Mouse (Mus musculus) adrenal gland, postnatal 4 days (tissue): ENCODE data around the gene Synm. TPM values are rescaled to one million over a fixed set of nuclear protein-coding genes. Genes with fewer than 3 reads are reported as not detected.

Experiments used
- DNase-seq, 2 experiments: peaks; one replicate each; pipeline ENCODE4 v3.0.0; 2021 to 2022; ENCODE audit warnings: low spot score in 2 of 2, mixed read lengths in 2 of 2
- total RNA-seq, 2 experiments: library from RNA; stranded (reverse); gene quantifications; 2 replicates each; pipeline ENCODE4 v1.2.3; 2021

The Synm gene
- total RNA-seq, 2 experiments from 2014 or later = 4.5 to 5.1 TPM

- DNase-seq = no peak
These were observed 9.9 kb downstream of the Synm start for GRCm38 (mm10) chr7:67749441-67750239.

GRCm38 (mm10) chr7:67747731-67748305 is 11.7 kb downstream of the Synm start:
- no peak for DNase-seq

- no peak for DNase-seq
These were observed 17.8 kb downstream of the Synm start for GRCm38 (mm10) chr7:67741706-67742105.

- DNase-seq = no peak
These were observed 18.7 kb downstream of the Synm start for GRCm38 (mm10) chr7:67740796-67741195.

- DNase-seq = no peak
These were observed 19.2 kb downstream of the Synm start for GRCm38 (mm10) chr7:67740382-67740781.

- DNase-seq = no peak
These were observed 27.3 kb downstream of the Synm start for GRCm38 (mm10) chr7:67732276-67732675.

GRCm38 (mm10) chr7:67730431-67731110 is 29.0 kb downstream of the Synm start:
- no peak for DNase-seq

GRCm38 (mm10) chr7:67728809-67729208 is 30.7 kb downstream of the Synm start:
- no peak for DNase-seq

- no peak for DNase-seq
These were observed 31.3 kb downstream of the Synm start for GRCm38 (mm10) chr7:67728203-67728602.

- no peak for DNase-seq
These were observed 34.5 kb downstream of the Synm start for GRCm38 (mm10) chr7:67725016-67725415.

GRCm38 (mm10) chr7:67724536-67724935 is 35.0 kb downstream of the Synm start:
- no peak for DNase-seq

GRCm38 (mm10) chr7:67722163-67722562 is 37.4 kb downstream of the Synm start:
- no peak for DNase-seq

- DNase-seq = no peak
These were observed 40.7 kb downstream of the Synm start for GRCm38 (mm10) chr7:67718804-67719203.

GRCm38 (mm10) chr7:67717520-67717919 is 42.0 kb downstream of the Synm start:
- DNase-seq = no peak

GRCm38 (mm10) chr7:67716925-67717324 is 42.6 kb downstream of the Synm start:
- no peak for DNase-seq

GRCm38 (mm10) chr7:67716213-67716878 is 43.2 kb downstream of the Synm start:
- no peak for DNase-seq

- no peak for DNase-seq
These were observed 44.4 kb downstream of the Synm start for GRCm38 (mm10) chr7:67715176-67715575.

- DNase-seq = no peak
These were observed 45.6 kb downstream of the Synm start for GRCm38 (mm10) chr7:67713820-67714510.

- DNase-seq = no peak
These were observed 49.3 kb downstream of the Synm start for GRCm38 (mm10) chr7:67710216-67710615.

GRCm38 (mm10) chr7:67708160-67708559 is 51.4 kb downstream of the Synm start:
- DNase-seq = no peak
